Mouse (Mus musculus) embryonic facial prominence, embryonic 11.5 days (tissue): ENCODE measurements around the gene Rara. TPM values are rescaled to one million over a fixed set of nuclear protein-coding genes. Genes with fewer than 3 reads are reported as not detected.
"Not testable (repeated sequence)": the region's sequence is repeated elsewhere in the genome, so short reads cannot be mapped to it uniquely, and the experiment has no call there.

Source experiments
- ATAC-seq: fragments of 200-750 bp; cut with Nextera tagmentation; replicated peaks from 2 replicates; pipeline ENCODE4 v1.8.0; 2017; ENCODE audit warnings: low read depth; ENCODE audit not compliant: insufficient number of reproducible peaks, low FRiP score, low TSS enrichment
- DNase-seq: peaks from one replicate; pipeline ENCODE4 v3.0.0-alpha.2; 2015; ENCODE audit warnings: low spot score
- H3K27ac ChIP-seq: fragments of 300-500 bp; sonication (generic); replicated peaks from 2 replicates; pipeline ENCODE4 v1.5.1; 2014; ENCODE audit warnings: mild to moderate bottlenecking, low read depth, low read length, control low read depth
- H3K27me3 ChIP-seq: fragments of 300-500 bp; sonication (generic); 2 replicates; pipeline ENCODE4 v1.6.1; 2014; ENCODE audit warnings: mild to moderate bottlenecking, low read length, moderate library complexity, mixed read lengths; ENCODE audit not compliant: control insufficient read depth, insufficient read depth
- H3K36me3 ChIP-seq: fragments of 300-500 bp; sonication (generic); replicated peaks from 2 replicates; pipeline ENCODE4 v1.6.1; 2014; ENCODE audit warnings: low read depth, mild to moderate bottlenecking, low read length, moderate library complexity, mixed read lengths; ENCODE audit not compliant: control insufficient read depth, insufficient read depth
- H3K4me1 ChIP-seq: fragments of 300-500 bp; sonication (generic); 2 replicates; pipeline ENCODE4 v1.6.1; 2014; ENCODE audit warnings: low read length, mixed read lengths; ENCODE audit not compliant: control insufficient read depth, insufficient read depth
- H3K4me2 ChIP-seq: fragments of 300-500 bp; sonication (generic); 2 replicates; pipeline ENCODE4 v1.6.1; 2014; ENCODE audit warnings: low read depth, mild to moderate bottlenecking, control low read depth, low read length, moderate library complexity
- H3K4me3 ChIP-seq: fragments of 300-500 bp; sonication (generic); 2 replicates; pipeline ENCODE4 v1.5.1; 2014; ENCODE audit warnings: low read depth, low read length, control low read depth
- H3K9ac ChIP-seq: fragments of 300-500 bp; sonication (generic); replicated peaks from 2 replicates; pipeline ENCODE4 v1.6.1; 2014; ENCODE audit warnings: mild to moderate bottlenecking, control low read depth, low read length
- H3K9me3 ChIP-seq: fragments of 300-500 bp; sonication (generic); replicated peaks from 2 replicates; pipeline ENCODE4 v1.6.1; 2016; ENCODE audit warnings: mild to moderate bottlenecking, low read length, inconsistent platforms, mixed read lengths; ENCODE audit not compliant: control insufficient read depth
- WGBS: fragments of 180-500 bp; shearing (Covaris S2); extraction: QIAGEN DNeasy Blood & Tissue Kit; methylation state at CpG from one replicate; pipeline ENCODE4 v1.1.7; 2014; 5-methylcytosine and 5-hydroxymethylcytosine counted together
- polyA plus RNA-seq: library from polyadenylated mRNA; unstranded; fragments of >200 nt; fragmentation: Nextera tagmentation; extraction: Ambion mirVana; gene quantifications from 2 replicates; pipeline ENCODE4 v1.2.1, GENCODE M21; 2014

Gene Rara
- polyA plus RNA-seq, 1 experiment from 2014 or later, result 32.7 TPM

GRCm38 (mm10) chr11:98916376-98916775 is 11.2 kb upstream of the Rara start:
- not testable (repeated sequence) for H3K4me1 ChIP-seq, H3K27me3 ChIP-seq, H3K4me2 ChIP-seq, H3K27ac ChIP-seq, H3K36me3 ChIP-seq, H3K4me3 ChIP-seq, H3K9me3 ChIP-seq, DNase-seq, ATAC-seq, H3K9ac ChIP-seq
- WGBS, result 97% methylated on average over 3 of the region's 3 CpGs

- Histone ChIP-seq H3K9me3 (no peaks in the 10 kb centered on the region), H3K27ac (0 out of 2 replicates have a peak overlapping the region, but pooled peaks have one; percentile 13), H3K4me3 (no peak overlapping the region), H3K9ac (no peak overlapping the region), H3K36me3 (peaks cover 3% of the 10 kb centered on the region), H3K4me2 (no peak overlapping the region), H3K27me3 (no peaks in the 10 kb centered on the region), H3K4me1 (no peaks in the 10 kb centered on the region)
- DNase-seq, result no peak
- 59% methylated on average over 13 of the region's 13 CpGs for whole genome bisulfite sequencing
- ATAC-seq, result no peak
These were observed 10.1 kb upstream of the Rara start for GRCm38 (mm10) chr11:98917428-98918005.

DNA sequence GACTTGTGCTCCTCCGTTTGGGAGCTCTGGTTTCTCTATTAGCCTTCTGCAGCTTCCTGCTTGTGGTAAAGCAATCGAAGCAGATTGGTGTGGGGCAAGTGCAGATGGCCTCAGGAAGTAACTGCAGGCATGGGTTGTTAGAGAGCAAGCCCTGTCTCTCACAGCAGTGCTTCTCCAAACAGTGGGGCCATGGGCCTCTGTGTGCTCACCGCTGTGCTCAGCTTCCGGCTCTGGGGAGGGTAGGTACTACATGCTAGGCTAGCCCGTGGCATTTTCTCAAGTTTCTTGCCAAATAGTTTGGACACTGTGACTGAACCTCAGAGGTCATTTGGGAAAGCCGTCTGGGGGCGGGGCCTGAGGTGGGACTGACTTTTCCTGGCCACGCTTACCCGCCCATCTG is 9.4 kb upstream of the Rara start:
- no peaks in the 10 kb centered on the region for H3K9me3 ChIP-seq
- no peak overlapping the region for H3K4me3 ChIP-seq
- no peak overlapping the region for H3K9ac ChIP-seq
- H3K36me3 ChIP-seq, result peaks cover 3% of the 10 kb centered on the region
- H3K4me1 ChIP-seq, result no peaks in the 10 kb centered on the region
- no peak overlapping the region for H3K4me2 ChIP-seq
- H3K27ac ChIP-seq, result 0 out of 2 replicates have a peak overlapping the region, but pooled peaks have one; percentile 13
- no peak for ATAC-seq
- H3K27me3 ChIP-seq, result no peaks in the 10 kb centered on the region
- WGBS, result 74% methylated on average over 9 of the region's 9 CpGs
- DNase-seq, result no peak

DNA sequence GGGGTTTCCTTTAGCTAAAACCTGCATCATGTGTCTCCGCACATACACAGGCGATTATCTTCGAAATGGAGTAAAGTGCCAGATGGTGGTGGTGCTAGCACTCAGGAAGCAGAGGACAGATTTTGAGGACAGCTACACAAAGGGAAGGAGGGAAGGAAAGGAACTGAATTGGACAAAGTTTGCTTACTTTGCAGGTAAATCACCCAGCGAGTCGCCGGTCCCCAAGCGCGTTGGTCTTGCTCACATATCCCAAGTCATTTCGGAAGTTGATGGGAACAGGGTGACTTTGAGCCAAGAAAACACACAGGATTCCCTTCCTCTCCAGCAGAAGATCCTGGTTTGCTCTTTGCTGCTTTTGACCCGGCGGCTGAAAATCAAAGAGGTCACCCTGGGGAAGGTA is 8.6 kb upstream of the Rara start:
- Histone ChIP-seq H3K9ac (no peak overlapping the region), H3K4me1 (peaks cover 1% of the 10 kb centered on the region; the same call in 1 of the 2 replicates), H3K9me3 (no peaks in the 10 kb centered on the region), H3K36me3 (no peaks in the 10 kb centered on the region), H3K4me2 (no peak overlapping the region), H3K4me3 (no peak overlapping the region), H3K27me3 (no peaks in the 10 kb centered on the region), H3K27ac (no peak overlapping the region)
- no peak for ATAC-seq
- no peak for DNase-seq
- WGBS, result 94% methylated on average over 11 of the region's 11 CpGs

DNA sequence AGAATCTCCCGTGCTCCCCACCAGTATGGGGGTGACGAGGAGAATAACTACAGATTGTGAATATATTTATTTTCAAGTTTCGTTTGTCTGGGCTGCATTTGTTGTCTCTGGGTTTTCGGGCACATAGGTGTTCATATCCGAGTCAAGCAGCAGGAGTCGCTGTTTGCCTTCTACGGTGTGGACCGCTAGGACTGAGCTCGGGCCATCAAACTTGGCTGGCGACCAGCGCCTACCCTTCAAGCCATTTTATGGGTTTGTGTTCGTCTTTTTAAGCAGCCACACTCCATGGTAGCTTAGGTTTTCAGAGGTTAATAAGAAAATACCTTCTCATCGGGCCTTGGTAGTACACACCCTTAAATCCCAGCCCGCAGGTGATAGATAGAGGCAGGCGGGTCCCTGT is 5.8 kb upstream of the Rara start:
- H3K4me2 ChIP-seq, H3K36me3 ChIP-seq, H3K9me3 ChIP-seq, H3K27me3 ChIP-seq, H3K27ac ChIP-seq, ATAC-seq, H3K9ac ChIP-seq, H3K4me3 ChIP-seq: not testable (repeated sequence)
- peak; percentile 79 for DNase-seq
- peaks cover 24% of the 10 kb centered on the region for H3K4me1 ChIP-seq
- WGBS, result 46% methylated on average over 15 of the region's 15 CpGs

DNA sequence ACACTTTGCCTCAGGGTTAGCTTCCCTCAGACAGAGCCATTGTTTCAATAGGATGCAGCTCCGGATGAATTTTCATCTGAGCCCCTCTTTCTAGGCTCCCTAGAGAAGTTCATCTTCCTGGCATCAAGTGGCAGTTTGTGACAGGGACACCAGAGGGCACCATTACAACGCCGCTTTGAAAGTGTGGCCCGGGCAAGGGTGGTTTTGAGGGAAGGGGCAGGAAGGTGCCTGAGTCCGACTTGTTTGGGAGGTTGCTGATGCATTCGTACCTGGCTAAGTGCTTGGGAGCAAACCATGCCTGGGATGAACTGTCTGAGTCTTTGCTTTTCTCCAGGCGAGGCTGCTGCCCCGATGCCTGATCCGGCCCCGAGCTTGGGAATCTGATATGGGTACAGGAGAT is 5.3 kb upstream of the Rara start:
- H3K4me1 ChIP-seq, result peaks cover 24% of the 10 kb centered on the region
- H3K9me3 ChIP-seq, H3K27me3 ChIP-seq, ATAC-seq, H3K4me3 ChIP-seq, H3K9ac ChIP-seq, H3K36me3 ChIP-seq, H3K4me2 ChIP-seq, H3K27ac ChIP-seq: not testable (repeated sequence)
- WGBS, result 27% methylated on average over 10 of the region's 10 CpGs
- peak; percentile 81 for DNase-seq

- not testable (repeated sequence) for H3K4me3 ChIP-seq, H3K9me3 ChIP-seq, H3K9ac ChIP-seq, H3K4me2 ChIP-seq, H3K27me3 ChIP-seq, H3K36me3 ChIP-seq
- peak; percentile 84 for DNase-seq
- peak overlapping the region; percentile 95 for H3K27ac ChIP-seq
- 35% methylated on average over 16 of the region's 16 CpGs for WGBS
- peak; percentile 37 for ATAC-seq
- peaks cover 24% of the 10 kb centered on the region for H3K4me1 ChIP-seq
These were observed 4.5 kb upstream of the Rara start for GRCm38 (mm10) chr11:98922851-98923711.

- Histone ChIP-seq H3K4me3 (no peak overlapping the region), H3K9ac (no peak overlapping the region), H3K9me3 (no peaks in the 10 kb centered on the region), H3K36me3 (no peaks in the 10 kb centered on the region), H3K4me1 (peaks cover 37% of the 10 kb centered on the region), H3K4me2 (0 out of 2 replicates have a peak overlapping the region, but pooled peaks have one; percentile 13), H3K27me3 (no peaks in the 10 kb centered on the region), H3K27ac (peak overlapping the region; percentile 95)
- WGBS, result 15% methylated on average over 5 of the region's 5 CpGs
- ATAC-seq, result no peak
- no peak for DNase-seq
These were observed 2.9 kb upstream of the Rara start for GRCm38 (mm10) chr11:98924633-98925175.
